Mouse (Mus musculus) adrenal gland, postnatal 10 days (tissue): ENCODE data around the gene Trim38. TPM values are rescaled to one million over a fixed set of nuclear protein-coding genes. Genes with fewer than 3 reads are reported as not detected.
A peak's percentile ranks its signal among the peaks of the same experiment; 100 is the strongest.

Experiments
- DNase-seq: peaks from one replicate; pipeline ENCODE4 v3.0.0; 2021; ENCODE audit warnings: mixed read lengths
- total RNA-seq, 2 experiments: library from RNA; stranded (reverse); gene quantifications; 2 replicates each; pipeline ENCODE4 v1.2.3; 2021

Trim38 gene
- total RNA-seq, 2 experiments from 2014 or later: not detected

GRCm38 (mm10) chr13:23761871-23762821, 7.6 kb upstream of the Trim38 start, which contains the start of gene Hist1h3a:
Gene Hist1h3a (minus strand): TSS chr13:23762386.
- DNase-seq: peak; percentile 82

GRCm38 (mm10) chr13:23763242-23763585, 6.5 kb upstream of the Trim38 start:
- no peak for DNase-seq

DNA sequence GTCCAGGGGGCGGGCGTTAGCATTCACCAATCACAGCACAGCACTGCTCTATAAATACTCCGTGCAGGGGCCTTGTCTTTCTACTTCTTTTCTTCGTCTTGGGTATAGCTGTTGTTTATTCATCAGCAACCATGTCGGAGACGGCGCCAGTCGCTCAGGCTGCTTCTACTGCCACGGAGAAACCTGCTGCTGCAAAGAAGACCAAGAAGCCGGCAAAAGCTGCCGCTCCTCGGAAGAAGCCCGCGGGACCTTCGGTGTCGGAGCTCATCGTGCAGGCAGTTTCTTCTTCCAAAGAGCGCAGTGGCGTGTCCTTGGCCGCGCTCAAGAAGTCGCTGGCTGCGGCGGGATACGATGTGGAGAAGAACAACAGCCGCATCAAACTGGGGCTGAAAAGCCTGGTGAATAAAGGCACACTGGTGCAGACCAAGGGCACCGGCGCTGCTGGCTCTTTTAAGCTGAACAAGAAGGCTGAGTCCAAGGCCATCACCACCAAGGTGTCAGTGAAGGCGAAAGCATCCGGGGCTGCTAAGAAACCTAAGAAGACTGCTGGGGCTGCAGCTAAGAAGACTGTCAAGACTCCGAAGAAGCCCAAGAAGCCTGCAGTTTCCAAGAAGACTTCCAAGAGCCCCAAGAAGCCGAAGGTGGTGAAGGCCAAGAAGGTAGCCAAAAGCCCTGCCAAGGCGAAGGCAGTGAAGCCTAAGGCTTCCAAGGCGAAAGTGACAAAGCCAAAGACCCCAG, 6.0 kb upstream of the Trim38 start, which contains the start of gene Hist1h1a:
Hist1h1a (plus strand) TSS at position 81 of the 738 bp plus-strand sequence.
- DNase-seq: peak; percentile 88

GRCm38 (mm10) chr13:23764324-23765171, 5.2 kb upstream of the Trim38 start:
- no peak for DNase-seq

GRCm38 (mm10) chr13:23765172-23765513, 4.6 kb upstream of the Trim38 start:
- no peak for DNase-seq

DNA sequence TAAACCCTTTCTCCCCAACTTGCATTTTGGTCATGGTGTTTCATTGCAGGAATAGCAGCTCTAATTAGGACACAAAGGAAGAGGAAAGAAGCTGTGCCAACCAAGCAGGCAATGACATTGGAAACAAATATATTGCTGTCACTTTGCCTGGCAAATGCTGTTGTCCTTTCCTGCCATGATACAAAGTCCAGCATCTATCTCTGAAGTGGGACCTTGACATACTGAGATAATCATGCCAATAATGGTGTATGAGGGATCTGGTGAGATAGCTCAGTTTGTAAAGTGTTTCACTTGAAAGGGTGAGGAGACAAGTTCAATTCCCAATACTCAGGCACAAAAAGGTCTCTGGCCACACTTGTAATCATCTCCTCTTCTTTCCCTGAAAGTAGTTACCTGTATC, 2.9 kb upstream of the Trim38 start:
- DNase-seq: peak; percentile 27

GRCm38 (mm10) chr13:23768834-23769397, 797 bp upstream of the Trim38 start:
- no peak for DNase-seq

DNA sequence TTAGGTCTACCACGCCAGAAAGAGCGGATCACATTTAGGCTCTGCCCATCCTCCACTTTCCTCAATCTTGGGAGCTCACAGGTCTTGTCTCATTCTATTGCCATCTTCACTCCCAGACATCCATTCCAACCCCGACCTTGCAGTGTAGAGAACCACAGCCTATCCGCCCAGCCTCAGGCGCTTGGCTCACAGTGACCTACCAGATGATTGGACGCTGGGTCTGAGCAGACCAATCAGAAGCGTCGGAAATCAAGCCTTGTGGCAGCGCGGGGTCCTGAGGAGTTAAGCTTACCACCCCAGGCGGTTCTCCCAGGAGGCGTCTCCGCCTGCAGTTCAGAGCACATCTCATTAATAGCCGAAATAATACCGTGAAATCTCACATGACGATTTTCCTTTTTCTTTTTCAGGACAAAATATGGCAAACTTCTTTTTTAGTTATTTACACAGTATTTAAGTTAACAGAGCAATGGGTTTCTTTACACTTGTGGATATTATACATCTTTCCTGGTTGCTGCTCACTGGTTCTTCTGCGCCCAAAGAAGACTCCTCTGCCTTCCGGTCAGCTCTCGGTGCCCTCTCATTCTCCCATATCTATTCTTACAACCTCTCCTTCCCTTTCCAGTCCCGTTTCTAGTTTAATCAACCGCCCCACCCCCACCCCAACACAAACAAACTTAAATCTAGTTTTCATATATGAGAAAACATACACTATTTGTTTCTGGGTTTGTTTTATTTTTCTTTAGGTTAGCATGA, 3.0 kb downstream of the Trim38 start:
- peak; percentile 66 for DNase-seq

GRCm38 (mm10) chr13:23778339-23778738, 8.6 kb downstream of the Trim38 start:
- DNase-seq: no peak

DNA sequence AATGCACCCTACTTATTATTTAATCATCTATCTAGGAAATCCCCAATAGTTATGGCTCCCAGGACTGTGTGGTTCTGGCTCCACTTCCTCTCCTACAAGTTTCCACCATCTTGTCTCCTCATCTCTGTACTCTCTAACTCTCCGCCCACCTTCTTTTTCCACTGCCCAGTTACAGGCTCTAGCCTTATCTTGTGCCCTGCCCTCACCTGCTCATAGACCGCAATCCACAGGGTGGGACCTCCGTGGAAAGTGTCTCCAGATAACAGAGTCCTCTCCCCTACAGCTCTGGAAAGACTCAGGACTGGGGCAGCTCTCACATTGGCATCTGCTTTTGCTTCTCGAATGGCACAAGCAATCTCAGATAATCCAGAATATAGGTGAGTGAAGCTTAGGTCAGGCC, 9.3 kb downstream of the Trim38 start:
- DNase-seq: no peak

DNA sequence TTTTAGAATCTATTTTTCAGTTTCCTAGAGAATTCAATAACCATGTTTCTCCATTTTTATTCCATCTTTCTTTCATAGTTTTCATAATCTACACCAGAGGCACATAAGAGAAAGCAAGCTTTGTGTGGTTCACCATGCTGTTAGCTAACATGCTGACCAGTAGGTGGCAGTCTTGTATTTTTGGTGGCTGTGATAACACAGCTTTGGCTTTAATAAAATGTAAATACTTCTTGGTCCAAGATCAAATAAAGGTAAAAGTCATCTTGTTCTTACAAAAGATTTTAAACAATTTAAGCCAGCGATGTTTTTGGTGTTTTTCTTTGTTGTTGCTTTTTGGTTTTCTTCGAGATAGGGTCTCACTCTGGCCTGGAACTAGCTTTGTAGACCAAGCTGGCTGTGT, 22.8 kb downstream of the Trim38 start:
- peak; percentile 66 for DNase-seq

- no peak for DNase-seq
Measured at GRCm38 (mm10) chr13:23799405-23799804, 29.7 kb downstream of the Trim38 start.

- DNase-seq: no peak
Measured at GRCm38 (mm10) chr13:23804532-23804931, 34.8 kb downstream of the Trim38 start.

- DNase-seq: no peak
Measured at GRCm38 (mm10) chr13:23806422-23807052, 36.8 kb downstream of the Trim38 start, which contains the start of gene Slc17a2. Gene Slc17a2 (plus strand): TSS chr13:23806993.

DNA sequence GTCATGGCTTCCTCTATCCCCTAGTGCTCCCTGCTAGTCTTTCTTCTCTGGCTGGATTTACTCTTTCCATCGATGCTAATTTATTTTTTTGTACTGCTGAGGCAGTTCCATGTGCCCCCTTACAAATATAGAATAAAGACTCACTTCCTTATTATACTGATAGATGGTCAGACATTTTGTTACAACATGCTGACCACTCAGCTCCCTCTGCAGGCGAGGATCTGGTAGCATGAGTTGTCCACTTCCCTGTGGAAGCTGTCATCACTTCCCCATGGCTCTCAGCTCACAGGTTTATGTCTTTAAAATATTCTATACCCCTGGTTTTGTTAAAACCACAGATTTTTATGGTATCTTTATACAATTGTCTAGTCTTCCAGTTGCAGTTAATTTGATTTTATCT, 46.4 kb downstream of the Trim38 start:
- DNase-seq: no peak

- no peak for DNase-seq
Measured at GRCm38 (mm10) chr13:23820179-23820940, 50.6 kb downstream of the Trim38 start.

DNA sequence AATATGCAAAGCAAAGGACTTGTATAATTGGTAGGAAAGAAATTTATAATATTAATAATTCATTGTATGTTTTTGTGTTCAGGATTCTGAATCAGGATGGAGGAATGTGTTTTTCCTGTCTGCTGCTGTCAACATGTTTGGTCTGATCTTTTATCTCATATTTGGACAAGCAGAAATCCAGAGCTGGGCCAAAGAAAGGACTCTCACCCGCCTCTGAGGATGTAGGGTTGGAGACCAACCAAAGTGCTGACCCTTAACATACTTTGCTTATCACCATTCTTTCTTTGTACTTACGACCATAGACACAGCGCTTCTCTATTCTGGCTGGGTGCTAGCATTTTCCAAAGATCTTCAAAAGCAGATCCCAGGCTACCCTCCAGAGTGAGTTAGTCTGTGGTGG, 52.5 kb downstream of the Trim38 start:
- DNase-seq: no peak

GRCm38 (mm10) chr13:23826606-23827005, 56.9 kb downstream of the Trim38 start:
- DNase-seq: no peak

DNA sequence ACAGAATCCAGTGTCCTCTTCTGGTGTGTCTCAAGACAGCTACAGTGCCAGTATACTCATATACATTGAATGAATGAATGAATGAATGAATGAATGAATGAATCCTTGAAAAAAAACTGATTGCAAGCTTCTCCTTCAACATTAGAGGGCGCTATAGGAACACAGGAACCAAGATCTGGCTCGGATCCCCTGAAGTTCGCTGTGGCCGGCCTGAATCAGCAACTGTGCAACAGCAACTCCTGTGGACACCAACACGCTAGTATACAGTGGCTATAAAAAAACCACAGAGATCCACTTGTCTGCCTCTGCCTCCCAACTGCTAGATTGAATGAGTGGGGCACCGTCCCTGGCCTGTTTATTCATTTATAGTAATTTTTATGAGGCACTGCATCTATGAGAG, 63.3 kb downstream of the Trim38 start:
- DNase-seq: peak; percentile 49

GRCm38 (mm10) chr13:23834836-23835235, 65.1 kb downstream of the Trim38 start:
- DNase-seq: no peak
